Mouse (Mus musculus) NIH3T3 (cell line): ENCODE measurements at regions not wholly inside any gene's neighbourhood (a gene's known extent, or its start where the extent isn't known, plus 50 kb on each side); places are given as distances from the start of the nearest gene placed in this dataset.

Experiments
- DNase-seq: peaks from one replicate; pipeline ENCODE4 v3.0.0-alpha.2; 2012; ENCODE audit warnings: low read depth

GRCm38 (mm10) chr8:9152313-9152925 is 462.1 kb upstream of the Arglu1 start:
- no peak for DNase-seq

- DNase-seq: no peak
Observed at GRCm38 (mm10) chr8:9144362-9144761, 454.0 kb upstream of the Arglu1 start.

GRCm38 (mm10) chr8:9139781-9140180 is 449.5 kb upstream of the Arglu1 start:
- no peak for DNase-seq

GRCm38 (mm10) chr8:9139059-9139620 is 448.8 kb upstream of the Arglu1 start:
- no peak for DNase-seq

- DNase-seq: no peak
Observed at GRCm38 (mm10) chr8:9133758-9134157, 443.4 kb upstream of the Arglu1 start.

- DNase-seq: no peak
Observed at GRCm38 (mm10) chr8:9132612-9133218, 442.4 kb upstream of the Arglu1 start.

GRCm38 (mm10) chr8:9131249-9131648 is 440.9 kb upstream of the Arglu1 start:
- DNase-seq: no peak

GRCm38 (mm10) chr8:9124503-9124902 is 434.2 kb upstream of the Arglu1 start:
- no peak for DNase-seq

- DNase-seq: no peak
Observed at GRCm38 (mm10) chr8:9117809-9118737, 427.8 kb upstream of the Arglu1 start.

- no peak for DNase-seq
Observed at GRCm38 (mm10) chr8:9095980-9096379, 405.7 kb upstream of the Arglu1 start.

GRCm38 (mm10) chr8:9094002-9094401 is 403.7 kb upstream of the Arglu1 start:
- DNase-seq: no peak

- no peak for DNase-seq
Observed at GRCm38 (mm10) chr8:9093356-9093755, 403.0 kb upstream of the Arglu1 start.

- DNase-seq: no peak
Observed at GRCm38 (mm10) chr8:9072724-9073123, 382.4 kb upstream of the Arglu1 start.

- no peak for DNase-seq
Observed at GRCm38 (mm10) chr8:9072286-9072685, 382.0 kb upstream of the Arglu1 start.

GRCm38 (mm10) chr8:9070953-9071352 is 380.6 kb upstream of the Arglu1 start:
- DNase-seq: no peak

- DNase-seq: no peak
Observed at GRCm38 (mm10) chr8:9069845-9070244, 379.5 kb upstream of the Arglu1 start.

- no peak for DNase-seq
Observed at GRCm38 (mm10) chr8:9067731-9068130, 377.4 kb upstream of the Arglu1 start.

- DNase-seq: no peak
Observed at GRCm38 (mm10) chr8:9060166-9060565, 369.8 kb upstream of the Arglu1 start.

- no peak for DNase-seq
Observed at GRCm38 (mm10) chr8:9055416-9055819, 365.1 kb upstream of the Arglu1 start.

GRCm38 (mm10) chr8:9054801-9055200 is 364.5 kb upstream of the Arglu1 start:
- no peak for DNase-seq

- DNase-seq: no peak
Observed at GRCm38 (mm10) chr8:9051699-9052098, 361.4 kb upstream of the Arglu1 start.

- no peak for DNase-seq
Observed at GRCm38 (mm10) chr8:9050740-9051475, 360.6 kb upstream of the Arglu1 start.
